Mouse (Mus musculus) naive thymus-derived CD4-positive, alpha-beta T cell, adult 2 months (primary cell): ENCODE results near the gene Oosp1.

ENCODE experiments used
- DNase-seq: peaks from one replicate; pipeline ENCODE4 v3.0.0-alpha.2; 2011; ENCODE audit warnings: low read depth

Gene Oosp1

GRCm38 (mm10) chr19:11617983-11618382 is 73.0 kb downstream of the Oosp1 start:
- no peak for DNase-seq
